Mouse (Mus musculus) ES-Bruce4 (cell line): ENCODE measurements at regions not wholly inside any gene's neighbourhood (a gene's known extent, or its start where the extent isn't known, plus 50 kb on each side); places are given as distances from the start of the nearest gene placed in this dataset.

Source experiments
- H3K27ac ChIP-seq: 2 replicates; pipeline ENCODE4 v1.5.1; 2012; ENCODE audit warnings: low read length, inconsistent platforms; ENCODE audit not compliant: insufficient read depth
- H3K27me3 ChIP-seq: 2 replicates; pipeline ENCODE4 v1.6.1; 2012; ENCODE audit warnings: mild to moderate bottlenecking, low read length, inconsistent platforms; ENCODE audit not compliant: control insufficient read depth, poor library complexity, insufficient read depth, severe bottlenecking
- H3K36me3 ChIP-seq: 2 replicates; pipeline ENCODE4 v1.6.1; 2012; ENCODE audit warnings: inconsistent platforms, mild to moderate bottlenecking, low read length, moderate library complexity; ENCODE audit not compliant: control insufficient read depth, poor library complexity, insufficient read depth, severe bottlenecking
- H3K4me1 ChIP-seq: one replicate; pipeline ENCODE4 v1.8.1; 2011; ENCODE audit warnings: low read length; ENCODE audit not compliant: control insufficient read depth, insufficient read depth
- H3K4me3 ChIP-seq: 2 replicates; pipeline ENCODE4 v1.5.1; 2011; ENCODE audit warnings: low read depth, mild to moderate bottlenecking, low read length
- H3K9ac ChIP-seq: 2 replicates; pipeline ENCODE4 v1.6.1; 2012; ENCODE audit warnings: low read depth, mild to moderate bottlenecking, inconsistent platforms; ENCODE audit not compliant: poor library complexity, severe bottlenecking
- H3K9me3 ChIP-seq: replicated peaks from 2 replicates; pipeline ENCODE4 v1.6.1; 2012; ENCODE audit warnings: mild to moderate bottlenecking, low read length, inconsistent platforms; ENCODE audit not compliant: control insufficient read depth, poor library complexity, insufficient read depth, severe bottlenecking
- CTCF ChIP-seq: IDR thresholded peaks from one replicate; pipeline ENCODE4 v1.8.1; 2011; ENCODE audit warnings: low read depth, low read length
- EP300 ChIP-seq: IDR thresholded peaks from 2 replicates; pipeline ENCODE4 v1.6.1; 2011; ENCODE audit warnings: low read depth, low read length; ENCODE audit not compliant: insufficient read depth
- POLR2A ChIP-seq: IDR thresholded peaks from one replicate; pipeline ENCODE4 v1.8.1; 2011; ENCODE audit warnings: low read length; ENCODE audit not compliant: insufficient read depth

- H3K4me1 ChIP-seq, result no peaks in the 10 kb centered on the region
- no peak overlapping the region for H3K27ac ChIP-seq
- H3K27me3 ChIP-seq, result no peaks in the 10 kb centered on the region
- TF ChIP-seq POLR2A, result no peak
- no peak for TF ChIP-seq EP300
- no peak for TF ChIP-seq CTCF
- no peak overlapping the region for H3K4me3 ChIP-seq
- no peak overlapping the region for H3K9ac ChIP-seq
- no peaks in the 10 kb centered on the region for H3K36me3 ChIP-seq
- no peaks in the 10 kb centered on the region for H3K9me3 ChIP-seq
Measured at GRCm38 (mm10) chr12:9274181-9274580, 244.4 kb downstream of the Ttc32 start.

DNA sequence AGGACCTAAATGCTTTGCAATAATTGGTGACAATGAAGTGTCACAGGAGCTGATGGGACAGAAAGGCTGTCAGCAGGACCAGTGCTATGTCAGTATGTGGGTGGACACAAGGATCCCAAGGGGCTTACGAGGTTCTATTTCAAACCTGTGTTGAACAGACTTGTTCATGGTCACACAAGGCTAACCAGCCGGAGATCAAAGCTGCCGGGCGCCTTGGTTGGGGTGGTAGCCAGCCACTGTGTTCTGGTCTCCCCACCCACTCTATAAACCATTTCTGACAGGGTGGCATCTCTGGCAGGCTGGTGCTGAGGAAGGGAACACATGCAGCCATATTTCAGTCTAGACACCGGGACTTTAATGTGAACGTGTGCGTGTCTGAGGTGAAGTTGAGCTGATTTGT lies 245.9 kb downstream of the Ttc32 start:
- Histone ChIP-seq H3K9me3 (no peaks in the 10 kb centered on the region), H3K27me3 (no peaks in the 10 kb centered on the region), H3K4me1 (no peaks in the 10 kb centered on the region), H3K27ac (no peak overlapping the region), H3K9ac (no peak overlapping the region), H3K4me3 (no peak overlapping the region), H3K36me3 (no peaks in the 10 kb centered on the region)
- TF ChIP-seq POLR2A (no peak), CTCF (no peak), EP300 (no peak)

- Histone ChIP-seq H3K4me3 (no peak overlapping the region), H3K27me3 (no peaks in the 10 kb centered on the region), H3K4me1 (no peaks in the 10 kb centered on the region), H3K9me3 (no peaks in the 10 kb centered on the region), H3K36me3 (no peaks in the 10 kb centered on the region), H3K27ac (no peak overlapping the region), H3K9ac (no peak overlapping the region)
- TF ChIP-seq CTCF (no peak), EP300 (no peak), POLR2A (no peak)
Measured at GRCm38 (mm10) chr12:9278735-9279134, 248.9 kb downstream of the Ttc32 start.

DNA sequence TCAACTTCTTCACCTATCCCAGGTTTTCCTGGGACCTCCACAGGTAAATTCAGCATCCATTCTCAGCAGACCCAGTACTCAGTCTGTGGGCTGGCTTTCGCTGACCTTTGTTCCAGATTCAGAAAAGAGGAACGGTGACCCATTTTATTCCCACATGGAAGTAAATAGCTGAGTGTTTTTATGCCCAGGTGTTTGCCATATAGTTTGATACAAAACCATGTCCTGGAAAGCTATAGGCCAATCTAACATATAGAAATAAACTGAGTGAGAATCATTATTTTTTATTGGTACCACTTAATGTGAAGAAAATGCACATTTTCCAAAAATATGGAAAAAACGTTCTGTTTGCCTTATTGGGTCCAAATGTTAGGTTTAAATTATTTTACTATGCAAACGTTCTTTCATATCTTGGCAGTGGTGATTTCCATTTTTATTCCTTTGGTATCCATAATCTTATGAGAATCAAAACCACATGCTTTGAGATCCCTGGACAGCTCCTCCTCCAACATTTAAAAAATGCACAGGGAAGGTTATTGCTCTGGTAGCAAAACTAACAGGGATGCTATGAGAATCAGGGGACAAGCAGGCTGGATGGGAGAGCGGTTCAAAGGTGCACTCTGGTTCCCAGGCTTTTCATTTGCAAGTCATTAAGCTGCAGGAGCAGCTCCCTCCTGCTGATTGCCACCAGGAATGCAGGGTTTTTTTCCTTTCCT lies 250.3 kb downstream of the Ttc32 start:
- Histone ChIP-seq H3K9me3 (no peaks in the 10 kb centered on the region), H3K27ac (no peak overlapping the region), H3K27me3 (no peaks in the 10 kb centered on the region), H3K9ac (no peak overlapping the region), H3K4me1 (no peaks in the 10 kb centered on the region), H3K36me3 (no peaks in the 10 kb centered on the region), H3K4me3 (no peak overlapping the region)
- TF ChIP-seq EP300 (no peak), CTCF (no peak), POLR2A (no peak)

DNA sequence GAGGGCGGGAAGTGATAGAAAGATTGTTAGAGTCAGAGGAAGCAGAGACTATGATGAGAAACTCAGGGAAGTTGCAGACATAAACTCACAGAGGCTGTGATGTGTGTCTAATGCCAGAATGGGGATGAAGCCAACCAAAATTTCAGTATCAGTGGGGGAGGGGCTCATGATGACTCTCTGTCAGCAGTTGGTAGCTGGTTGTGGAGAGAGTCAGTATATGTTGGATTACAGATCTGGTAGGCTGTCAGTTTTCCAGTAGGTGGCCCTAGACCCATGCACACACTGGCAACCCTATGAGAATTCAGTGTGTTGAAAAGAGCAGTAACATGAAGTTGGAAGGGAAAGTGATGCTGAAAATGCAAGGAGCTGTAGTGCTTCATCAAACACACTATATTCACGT lies 257.5 kb downstream of the Ttc32 start:
- no peak for TF ChIP-seq EP300
- TF ChIP-seq CTCF, result no peak
- no peak for TF ChIP-seq POLR2A
- H3K9me3 ChIP-seq, result no peaks in the 10 kb centered on the region

DNA sequence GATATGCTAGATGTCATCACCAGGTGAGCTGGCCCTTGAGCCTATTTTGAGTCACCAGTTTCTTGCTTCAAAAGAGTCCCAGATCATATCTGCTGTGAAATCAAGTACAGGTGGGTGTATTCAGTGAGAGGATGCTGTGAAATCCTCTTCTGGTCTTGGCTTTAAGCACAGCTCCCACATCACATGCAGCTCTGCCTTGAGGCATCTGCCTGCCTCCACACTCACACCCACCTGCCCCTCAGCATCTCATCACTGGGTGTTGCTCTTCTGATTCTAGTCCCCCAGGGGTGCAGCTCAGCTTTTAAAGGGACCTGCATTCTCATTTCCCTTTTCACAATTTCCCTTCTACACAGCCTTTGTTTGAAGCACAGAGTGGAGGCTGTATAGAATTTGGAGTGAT lies 262.9 kb downstream of the Ttc32 start:
- no peaks in the 10 kb centered on the region for H3K4me1 ChIP-seq
- H3K9me3 ChIP-seq, result no peaks in the 10 kb centered on the region
- no peaks in the 10 kb centered on the region for H3K27me3 ChIP-seq
- H3K36me3 ChIP-seq, result no peaks in the 10 kb centered on the region
- no peak overlapping the region for H3K27ac ChIP-seq
- no peak overlapping the region for H3K4me3 ChIP-seq
- TF ChIP-seq CTCF (no peak), POLR2A (no peak), EP300 (no peak)
- no peak overlapping the region for H3K9ac ChIP-seq

More for the DNA sequence above, 257.5 kb downstream of the Ttc32 start:
- no peaks in the 10 kb centered on the region for H3K4me1 ChIP-seq
- no peak overlapping the region for H3K9ac ChIP-seq
- no peaks in the 10 kb centered on the region for H3K36me3 ChIP-seq
- no peak overlapping the region for H3K27ac ChIP-seq
- no peaks in the 10 kb centered on the region for H3K27me3 ChIP-seq
- H3K4me3 ChIP-seq, result no peak overlapping the region
